Mouse (Mus musculus) spleen, postnatal 10 days (tissue): Measurements from ENCODE around the gene Cse1l.

Source experiments
- DNase-seq, 2 experiments: peaks; one replicate each; pipeline ENCODE4 v3.0.0; 2021 to 2022; ENCODE audit warnings: low spot score in 2 of 2

Cse1l gene

GRCm38 (mm10) chr2:166900792-166901505 is 4.9 kb upstream of the Cse1l start:
- DNase-seq = no peak

DNA sequence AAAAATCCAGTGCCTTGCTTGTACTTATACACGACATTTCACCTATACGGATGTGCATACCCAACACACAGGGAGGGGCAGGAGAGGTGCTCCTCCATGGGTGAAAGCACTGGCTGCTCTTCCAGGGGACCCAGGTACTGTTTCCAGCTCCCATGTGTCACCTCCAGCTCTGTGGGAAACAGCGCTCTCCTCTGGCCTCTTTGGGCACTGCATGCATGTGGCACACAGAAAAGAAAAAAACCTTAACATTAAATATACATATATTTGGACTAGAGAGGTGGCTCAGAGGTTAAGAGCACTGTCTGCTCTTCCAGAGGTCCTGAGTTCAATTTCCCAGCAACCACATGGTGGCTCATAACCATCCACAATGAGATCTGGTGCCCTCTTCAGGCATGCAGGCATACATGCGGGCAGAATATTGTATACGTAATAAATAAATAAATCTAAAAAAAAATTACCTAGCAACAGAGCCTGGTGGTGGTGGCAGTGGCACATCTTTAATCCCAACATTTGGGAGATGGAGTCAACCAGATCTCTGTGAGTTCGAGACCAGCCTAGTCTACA is 2.0 kb upstream of the Cse1l start:
- peak in 1 of 2 experiments; percentile 29 for DNase-seq

DNA sequence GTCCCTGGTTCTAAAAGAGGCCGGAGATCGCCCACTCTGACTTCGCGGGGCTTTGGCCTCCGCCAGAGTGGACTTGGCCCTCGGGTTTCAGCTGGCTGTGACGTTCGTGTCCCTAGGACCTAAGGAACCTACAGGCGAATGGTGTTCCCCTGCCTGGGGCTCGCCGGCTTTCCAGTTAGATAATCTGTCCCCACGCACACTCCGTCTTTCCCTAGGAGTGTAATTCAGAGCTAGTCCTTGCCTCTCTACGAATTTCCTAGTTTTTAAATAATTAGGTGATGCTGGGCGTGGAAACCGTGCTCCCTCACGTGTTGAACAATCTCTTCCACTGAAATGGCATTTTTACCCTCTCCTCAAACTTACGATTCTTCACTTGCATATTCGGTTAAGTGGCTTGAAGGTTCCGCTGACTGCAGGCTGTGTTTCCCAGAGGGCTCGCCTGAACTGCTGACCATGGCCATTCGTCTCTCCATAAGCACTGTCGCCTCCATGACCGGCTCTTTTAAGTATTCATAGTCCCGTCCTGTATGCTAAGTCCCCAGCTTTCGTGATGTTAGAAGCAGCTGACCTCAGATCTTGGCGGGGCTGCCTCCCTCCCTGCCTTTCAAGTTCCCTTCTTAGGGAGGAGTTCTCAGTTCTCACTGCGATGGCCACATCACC is 813 bp downstream of the Cse1l start:
- peak; percentile 40 to 42 for DNase-seq

DNA sequence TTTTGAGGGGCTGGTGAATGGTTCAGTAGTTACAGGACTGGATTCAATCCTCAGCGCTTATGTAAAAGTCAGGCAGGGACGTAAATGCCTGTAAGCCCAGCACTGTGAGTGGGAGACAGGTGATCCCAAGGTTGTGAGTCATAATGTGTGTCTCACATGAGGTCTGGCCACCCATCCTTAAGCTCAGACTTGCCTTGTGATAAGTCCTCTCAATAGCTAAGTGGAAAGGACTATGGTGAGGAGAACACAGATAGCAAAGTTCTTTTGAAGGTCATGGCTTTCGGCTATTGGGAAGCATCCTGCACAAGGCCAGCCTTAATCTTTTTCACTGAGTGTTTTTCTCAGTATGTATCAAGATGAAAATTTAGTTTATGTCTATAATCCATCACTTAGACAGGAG is 3.9 kb downstream of the Cse1l start:
- DNase-seq = no peak

GRCm38 (mm10) chr2:166910536-166910935 is 4.7 kb downstream of the Cse1l start:
- no peak for DNase-seq

DNA sequence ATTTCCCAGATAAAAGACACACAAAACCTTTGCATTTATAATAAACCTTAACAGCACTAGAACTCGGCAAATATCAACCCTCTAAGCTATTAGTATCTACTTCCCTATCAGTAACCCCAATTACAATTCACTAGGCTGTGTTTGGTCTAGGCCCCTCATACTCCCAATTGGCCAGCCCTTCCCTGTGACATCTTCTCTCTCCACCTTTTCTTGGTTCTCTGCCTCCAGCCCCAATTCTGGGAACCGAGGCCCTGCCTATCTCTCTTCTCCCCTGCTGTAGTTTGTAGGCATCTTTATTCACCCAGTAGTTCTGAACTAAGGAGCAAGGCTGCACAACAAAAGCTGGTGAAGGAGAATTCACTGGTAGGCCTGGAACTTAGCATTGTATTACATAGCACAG is 18.1 kb downstream of the Cse1l start:
- DNase-seq = no peak

DNA sequence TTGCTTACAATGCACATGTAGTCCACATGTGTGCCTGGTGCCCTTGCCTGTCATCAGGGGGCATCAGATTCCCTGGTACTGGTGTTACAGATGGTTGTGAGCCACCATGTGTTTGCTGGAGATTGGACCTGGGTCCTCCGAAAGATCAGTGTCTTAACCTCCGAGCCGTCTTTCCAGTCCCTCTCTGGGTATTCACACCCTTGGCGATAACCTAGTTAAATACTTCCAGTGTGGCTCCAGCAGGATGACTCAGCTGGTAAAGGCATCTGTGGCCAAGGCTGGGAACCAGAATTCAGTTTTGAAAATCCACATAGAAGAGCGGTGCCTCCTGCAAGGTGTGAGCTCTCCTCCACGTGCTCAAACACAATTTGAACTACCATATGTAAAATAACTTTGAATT is 28.1 kb downstream of the Cse1l start:
- no peak for DNase-seq

DNA sequence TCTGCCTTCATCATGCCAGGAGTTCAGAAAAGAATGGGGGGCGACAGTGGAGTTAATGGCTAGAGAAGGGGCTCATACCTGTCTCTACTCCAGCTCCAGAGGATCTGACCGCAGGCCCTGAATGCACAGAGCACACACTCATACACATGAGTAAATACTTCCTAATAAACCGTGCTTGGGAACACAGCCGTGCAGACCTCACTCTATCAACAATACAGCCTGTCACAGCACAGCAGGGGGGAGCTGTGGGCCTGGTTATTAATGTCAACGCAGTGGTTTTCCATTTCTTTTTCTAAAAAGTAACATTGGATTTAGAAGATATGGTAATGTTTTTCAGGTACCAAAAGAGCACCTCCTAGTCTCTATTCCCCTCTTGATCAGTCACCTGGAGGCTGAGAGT is 28.6 kb downstream of the Cse1l start:
- no peak for DNase-seq

- DNase-seq = no peak
Observed at GRCm38 (mm10) chr2:166935582-166935981, 29.7 kb downstream of the Cse1l start.

GRCm38 (mm10) chr2:166936166-166936565 is 30.3 kb downstream of the Cse1l start:
- DNase-seq = no peak

DNA sequence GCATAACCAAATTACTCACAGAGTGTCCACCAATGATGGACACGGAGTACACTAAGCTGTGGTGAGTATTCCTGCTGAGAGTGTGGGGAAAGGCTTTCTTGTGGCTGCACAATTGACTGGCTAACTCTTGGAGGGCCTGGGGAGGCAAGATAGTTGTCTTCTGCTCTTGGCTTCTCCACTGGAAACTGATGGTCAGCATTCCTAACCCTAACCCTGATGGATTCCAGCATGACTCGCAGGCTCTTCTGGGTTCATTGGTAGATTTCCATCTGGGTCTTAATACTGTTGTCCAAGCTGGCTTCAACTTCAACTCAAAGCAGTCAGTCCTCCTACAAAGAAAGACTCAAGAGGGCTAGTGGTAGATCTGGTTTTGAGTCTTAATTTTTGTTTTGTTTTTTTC is 37.3 kb downstream of the Cse1l start:
- no peak for DNase-seq

- DNase-seq = no peak
Observed at GRCm38 (mm10) chr2:166944346-166944745, 38.5 kb downstream of the Cse1l start.

DNA sequence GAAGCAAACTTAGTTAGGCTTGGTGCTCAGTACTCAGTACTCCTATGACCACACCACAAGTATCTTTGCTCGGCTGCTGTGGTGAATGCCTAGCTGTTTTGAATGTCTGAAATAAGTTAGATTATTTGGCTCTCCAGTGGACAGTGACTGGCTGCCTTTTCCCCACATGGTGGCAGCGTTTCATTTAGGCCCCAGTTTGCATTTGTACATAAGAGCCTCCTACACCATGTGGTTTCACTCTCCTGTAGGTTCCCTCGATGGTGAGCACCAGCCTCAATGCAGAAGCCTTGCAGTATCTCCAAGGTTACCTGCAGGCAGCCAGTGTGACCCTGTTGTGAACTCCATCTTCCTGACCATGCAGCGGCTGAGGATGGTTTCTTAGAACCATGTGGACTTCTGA is 39.6 kb downstream of the Cse1l start:
- DNase-seq = peak in 1 of 2 experiments; percentile 36

GRCm38 (mm10) chr2:166948246-166948645 is 42.4 kb downstream of the Cse1l start:
- DNase-seq = no peak

- no peak for DNase-seq
Observed at GRCm38 (mm10) chr2:166948936-166949335, 43.1 kb downstream of the Cse1l start.

DNA sequence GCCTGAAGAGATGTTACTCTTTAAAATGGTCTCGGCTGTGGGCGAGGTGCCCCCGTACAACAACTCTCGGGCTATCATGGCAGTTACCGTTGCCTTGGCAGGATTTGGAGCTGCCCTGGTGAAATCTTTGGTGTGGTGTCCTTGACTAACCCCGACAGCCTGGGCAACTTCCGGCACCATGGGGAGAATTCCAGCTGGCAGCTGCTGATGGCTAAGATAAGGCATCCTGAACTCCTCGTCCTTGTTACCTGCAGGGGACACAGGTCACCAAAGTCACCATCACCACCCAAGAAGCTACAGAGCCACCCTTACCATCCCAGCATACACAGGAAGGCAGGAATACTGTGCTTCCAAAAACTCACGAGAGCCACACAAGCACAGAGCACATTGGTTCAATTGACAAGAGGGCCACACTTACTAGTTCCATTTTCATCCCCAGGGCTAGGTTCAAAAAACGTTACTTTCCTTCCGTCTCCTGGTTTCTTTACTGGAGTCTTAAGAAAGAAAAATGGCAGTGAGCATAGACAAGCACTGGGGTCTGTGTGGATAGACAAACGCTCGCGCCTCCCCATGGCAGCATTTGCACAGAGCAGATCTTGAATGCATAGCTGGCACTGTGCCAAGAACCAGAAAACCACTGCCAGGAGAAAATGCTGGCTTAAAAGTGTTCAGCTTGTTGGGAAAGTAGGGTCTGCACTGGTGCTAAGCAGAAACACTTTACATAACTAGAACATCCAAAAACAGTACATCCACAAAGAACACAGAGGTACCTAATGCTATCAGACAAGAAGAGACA is 45.2 kb downstream of the Cse1l start:
- DNase-seq = no peak

- DNase-seq = no peak
Observed at GRCm38 (mm10) chr2:166952151-166952550, 46.3 kb downstream of the Cse1l start.

- DNase-seq = peak; percentile 45 to 63
Observed at GRCm38 (mm10) chr2:166956805-166957204, 51.0 kb downstream of the Cse1l start.

GRCm38 (mm10) chr2:166960648-166961330 is 54.9 kb downstream of the Cse1l start:
- no peak for DNase-seq

DNA sequence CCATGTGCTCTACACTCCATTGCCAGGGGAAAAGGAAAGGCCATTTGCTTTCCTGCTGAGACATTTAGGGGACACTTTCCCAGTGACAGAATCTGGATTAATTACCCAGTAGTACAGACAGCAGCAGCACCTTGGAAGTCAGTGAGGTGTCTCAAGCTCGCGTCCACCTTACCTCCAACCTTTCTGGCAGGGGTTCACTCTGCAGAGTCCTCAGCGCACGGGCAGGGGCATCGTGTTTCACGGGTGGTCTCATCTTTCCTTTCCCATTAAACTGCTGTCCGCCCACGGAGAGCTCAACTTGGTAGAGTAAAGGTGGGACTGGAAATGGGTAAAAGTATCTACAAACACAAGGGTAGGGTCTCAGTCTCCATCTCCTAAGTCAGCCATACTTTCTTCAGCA is 57.4 kb downstream of the Cse1l start:
- DNase-seq = no peak

DNA sequence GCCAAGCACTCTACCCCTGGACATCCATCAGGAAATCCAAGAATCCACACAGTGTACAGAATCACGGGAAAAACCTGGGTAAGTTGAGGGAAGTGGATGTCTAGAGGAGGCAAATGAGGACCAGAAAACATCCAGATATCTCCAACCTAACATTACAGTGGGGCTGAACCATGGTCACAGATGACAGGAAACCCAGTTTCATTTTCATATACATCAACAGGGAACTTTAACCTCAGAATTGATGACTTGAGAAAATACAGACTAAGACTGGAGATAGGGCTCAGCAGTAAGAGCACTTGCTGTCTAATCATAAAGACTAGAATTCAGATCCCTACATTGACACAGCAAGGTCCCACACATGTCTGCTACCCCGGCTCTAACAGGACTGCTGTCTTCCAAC is 58.9 kb downstream of the Cse1l start:
- DNase-seq = no peak

DNA sequence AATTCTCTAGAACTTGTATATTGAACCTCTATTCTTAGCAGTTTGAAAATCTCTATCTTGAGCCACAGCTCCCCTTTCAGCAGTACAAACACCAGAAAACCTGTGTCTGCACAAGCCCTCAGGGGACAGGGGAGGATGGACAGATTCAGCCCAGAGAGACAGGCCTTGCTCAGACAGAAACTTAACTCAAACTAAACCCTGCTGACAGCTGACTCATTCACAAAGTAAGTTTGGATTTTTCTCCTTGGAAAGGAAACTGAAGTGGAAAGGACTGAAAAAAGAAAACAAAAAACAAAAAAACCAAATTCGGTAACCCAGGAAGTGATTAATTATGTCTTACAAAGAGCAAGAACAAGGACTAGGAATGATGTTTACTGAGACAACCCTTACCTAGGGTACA is 67.3 kb downstream of the Cse1l start:
- DNase-seq = no peak
